Mouse (Mus musculus): ENCODE measurements at regions not wholly inside any gene's neighbourhood (a gene's known extent, or its start where the extent isn't known, plus 50 kb on each side); places are given as distances from the start of the nearest gene placed in this dataset.

- H3K27ac ChIP-seq (replicated peaks), result no peak overlapping the region
- H3K4me3 ChIP-seq, result no peak overlapping the region
- H3K9me3 ChIP-seq (replicated peaks), result no peaks in the 10 kb centered on the region
- no peaks in the 10 kb centered on the region for H3K4me1 ChIP-seq
- no peaks in the 10 kb centered on the region for H3K27me3 ChIP-seq (ENCODE audit: low read depth, poor library complexity, severe bottlenecking)
- no peak for DNase-seq (ENCODE audit: low spot score)
- 74% methylated on average over 1 of the region's 1 CpGs for WGBS
- no peaks in the 10 kb centered on the region for H3K36me3 ChIP-seq
Observed at GRCm38 (mm10) chr3:70384235-70384634, 376.8 kb downstream of the Otol1 start.

- H3K9me3 ChIP-seq (replicated peaks), result no peaks in the 10 kb centered on the region
- H3K4me3 ChIP-seq, result no peak overlapping the region
- H3K4me1 ChIP-seq, result no peaks in the 10 kb centered on the region
- no peaks in the 10 kb centered on the region for H3K27me3 ChIP-seq (ENCODE audit: low read depth, poor library complexity, severe bottlenecking)
- no peak for DNase-seq (ENCODE audit: low spot score)
- 84% methylated on average over 4 of the region's 4 CpGs for WGBS
- H3K36me3 ChIP-seq, result no peaks in the 10 kb centered on the region
- H3K27ac ChIP-seq (replicated peaks), result no peak overlapping the region
Observed at GRCm38 (mm10) chr3:70385961-70386360, 378.5 kb downstream of the Otol1 start.

DNA sequence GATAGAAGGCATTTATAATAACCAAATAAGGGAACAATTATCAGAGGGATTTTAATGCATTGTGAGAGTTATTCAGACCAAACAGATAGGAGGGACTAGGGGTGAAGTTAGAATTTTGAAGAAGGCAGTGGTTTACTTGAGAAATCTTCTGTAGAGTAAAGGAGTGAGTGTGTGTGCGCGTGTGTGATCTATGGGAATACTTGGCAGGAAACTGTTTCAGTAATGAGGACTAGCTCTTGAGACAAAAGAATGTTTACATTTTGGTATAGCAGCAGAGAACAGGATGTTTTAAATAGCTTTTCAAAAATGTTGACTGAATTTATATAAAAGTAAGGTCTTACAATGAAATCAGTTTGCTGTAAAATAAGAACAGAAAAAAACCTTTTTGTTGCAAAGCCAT lies 393.8 kb downstream of the Otol1 start:
- Histone ChIP-seq H3K4me1 (no peaks in the 10 kb centered on the region), H3K27ac (replicated peaks) (no peak overlapping the region), H3K9me3 (replicated peaks) (no peaks in the 10 kb centered on the region), H3K4me3 (no peak overlapping the region), H3K36me3 (no peaks in the 10 kb centered on the region), H3K27me3 (ENCODE audit: low read depth, poor library complexity, severe bottlenecking) (no peaks in the 10 kb centered on the region)
- DNase-seq (ENCODE audit: low spot score), result no peak
- 93% methylated on average over 2 of the region's 2 CpGs for WGBS

- Histone ChIP-seq H3K9me3 (replicated peaks) (no peaks in the 10 kb centered on the region), H3K36me3 (no peaks in the 10 kb centered on the region), H3K27ac (replicated peaks) (no peak overlapping the region), H3K4me3 (no peak overlapping the region), H3K4me1 (no peaks in the 10 kb centered on the region), H3K27me3 (ENCODE audit: low read depth, poor library complexity, severe bottlenecking) (no peaks in the 10 kb centered on the region)
- DNase-seq (ENCODE audit: low spot score), result no peak
- WGBS, result 88% methylated on average over 1 of the region's 1 CpGs
Observed at GRCm38 (mm10) chr3:70406571-70406970, 399.2 kb downstream of the Otol1 start.

- Histone ChIP-seq H3K27ac (replicated peaks) (no peak overlapping the region), H3K27me3 (ENCODE audit: low read depth, poor library complexity, severe bottlenecking) (no peaks in the 10 kb centered on the region), H3K4me3 (no peak overlapping the region), H3K36me3 (no peaks in the 10 kb centered on the region), H3K4me1 (no peaks in the 10 kb centered on the region), H3K9me3 (replicated peaks) (no peaks in the 10 kb centered on the region)
- 79% methylated on average over 4 of the region's 4 CpGs for WGBS
- no peak for DNase-seq (ENCODE audit: low spot score)
Observed at GRCm38 (mm10) chr3:70418273-70418672, 410.9 kb downstream of the Otol1 start.

DNA sequence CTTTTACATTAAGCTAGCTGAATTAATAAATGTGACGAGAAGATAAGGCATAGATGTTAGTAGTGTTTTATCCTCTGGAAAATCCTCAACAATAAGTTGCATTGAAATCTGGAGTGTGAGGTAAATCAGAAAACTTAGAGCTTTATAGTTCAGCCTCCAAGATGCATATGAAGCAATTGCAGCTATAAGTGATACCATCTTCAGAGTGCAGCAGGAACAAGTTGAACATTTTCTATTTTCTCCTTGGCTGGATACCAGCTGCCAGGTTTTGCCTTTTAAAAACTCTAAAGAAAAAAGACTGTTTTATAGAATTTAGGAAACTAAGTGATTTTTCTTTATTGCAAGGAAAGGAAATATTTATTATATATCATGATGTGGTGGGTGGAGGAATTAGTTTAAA lies 414.6 kb downstream of the Otol1 start:
- no peak overlapping the region for H3K27ac ChIP-seq (replicated peaks)
- no peaks in the 10 kb centered on the region for H3K4me1 ChIP-seq
- H3K36me3 ChIP-seq, result no peaks in the 10 kb centered on the region
- no peak overlapping the region for H3K4me3 ChIP-seq
- H3K27me3 ChIP-seq (ENCODE audit: low read depth, poor library complexity, severe bottlenecking), result no peaks in the 10 kb centered on the region
- no peak for DNase-seq (ENCODE audit: low spot score)
- H3K9me3 ChIP-seq (replicated peaks), result no peaks in the 10 kb centered on the region
- 85% methylated on average over 1 of the region's 1 CpGs for WGBS

GRCm38 (mm10) chr3:70422669-70423068 lies 415.3 kb downstream of the Otol1 start:
- no peaks in the 10 kb centered on the region for H3K27me3 ChIP-seq (ENCODE audit: low read depth, poor library complexity, severe bottlenecking)
- H3K4me3 ChIP-seq, result no peak overlapping the region
- DNase-seq (ENCODE audit: low spot score), result no peak
- H3K9me3 ChIP-seq (replicated peaks), result no peaks in the 10 kb centered on the region
- H3K36me3 ChIP-seq, result no peaks in the 10 kb centered on the region
- no peaks in the 10 kb centered on the region for H3K4me1 ChIP-seq
- no peak overlapping the region for H3K27ac ChIP-seq (replicated peaks)
- WGBS, result 86% methylated on average over 3 of the region's 3 CpGs

DNA sequence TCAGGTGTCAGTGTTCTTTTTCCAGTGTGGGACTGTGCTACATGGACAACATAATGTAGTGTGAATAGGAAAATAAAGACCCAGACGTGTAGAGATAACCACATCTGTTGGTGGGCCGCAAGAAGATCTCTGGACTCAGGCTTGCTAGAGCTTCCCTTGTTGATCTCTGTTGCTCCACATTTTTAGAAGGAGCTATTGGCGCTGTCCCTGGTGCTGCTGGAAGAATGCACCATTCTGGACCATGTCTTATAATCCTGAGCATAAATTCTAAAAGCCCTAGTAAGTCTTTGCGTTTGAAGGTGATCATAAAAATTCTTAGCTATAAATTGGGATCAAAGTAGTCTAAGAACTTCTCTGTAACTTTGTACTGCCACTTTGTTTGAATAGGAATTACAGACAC lies 429.3 kb downstream of the Otol1 start:
- H3K27me3 ChIP-seq (ENCODE audit: low read depth, poor library complexity, severe bottlenecking), result no peaks in the 10 kb centered on the region
- no peak for DNase-seq (ENCODE audit: low spot score)
- H3K4me1 ChIP-seq, result no peaks in the 10 kb centered on the region
- no peak overlapping the region for H3K27ac ChIP-seq (replicated peaks)
- 80% methylated on average over 4 of the region's 4 CpGs for WGBS
- H3K4me3 ChIP-seq, result no peak overlapping the region
- H3K36me3 ChIP-seq, result no peaks in the 10 kb centered on the region
- H3K9me3 ChIP-seq (replicated peaks), result no peaks in the 10 kb centered on the region

GRCm38 (mm10) chr3:70457181-70457847 lies 449.9 kb downstream of the Otol1 start:
- H3K4me3 ChIP-seq, result no peak overlapping the region
- WGBS, result 67% methylated on average over 2 of the region's 2 CpGs
- DNase-seq (ENCODE audit: low spot score), result no peak

GRCm38 (mm10) chr3:70460811-70461210 lies 453.4 kb downstream of the Otol1 start:
- no peaks in the 10 kb centered on the region for H3K27me3 ChIP-seq (ENCODE audit: low read depth, poor library complexity, severe bottlenecking)
- H3K9me3 ChIP-seq (replicated peaks), result no peaks in the 10 kb centered on the region
- H3K36me3 ChIP-seq, result no peaks in the 10 kb centered on the region
- no peaks in the 10 kb centered on the region for H3K4me1 ChIP-seq
- H3K4me3 ChIP-seq, result no peak overlapping the region
- no peak overlapping the region for H3K27ac ChIP-seq (replicated peaks)
- 70% methylated on average over 2 of the region's 2 CpGs for WGBS
- DNase-seq (ENCODE audit: low spot score), result no peak

More at GRCm38 (mm10) chr3:70457181-70457847, 449.9 kb downstream of the Otol1 start:
- no peaks in the 10 kb centered on the region for H3K27me3 ChIP-seq (ENCODE audit: low read depth, poor library complexity, severe bottlenecking)
- no peaks in the 10 kb centered on the region for H3K4me1 ChIP-seq
- no peak overlapping the region for H3K27ac ChIP-seq (replicated peaks)
- no peaks in the 10 kb centered on the region for H3K36me3 ChIP-seq
- H3K9me3 ChIP-seq (replicated peaks), result no peaks in the 10 kb centered on the region

- no peak for DNase-seq (ENCODE audit: low spot score)
- Histone ChIP-seq H3K27ac (replicated peaks) (no peak overlapping the region), H3K4me1 (no peaks in the 10 kb centered on the region), H3K9me3 (replicated peaks) (no peaks in the 10 kb centered on the region), H3K4me3 (no peak overlapping the region), H3K27me3 (ENCODE audit: low read depth, poor library complexity, severe bottlenecking) (no peaks in the 10 kb centered on the region), H3K36me3 (no peaks in the 10 kb centered on the region)
Observed at GRCm38 (mm10) chr3:70463221-70463620, 455.8 kb downstream of the Otol1 start.

- DNase-seq (ENCODE audit: low spot score), result no peak
Observed at GRCm38 (mm10) chr3:70482521-70482920, 475.1 kb downstream of the Otol1 start.

GRCm38 (mm10) chr3:70483066-70483743 lies 475.8 kb downstream of the Otol1 start:
- H3K9me3 ChIP-seq (replicated peaks), result no peaks in the 10 kb centered on the region
- no peak for DNase-seq (ENCODE audit: low spot score)
- no peak overlapping the region for H3K27ac ChIP-seq (replicated peaks)
- no peak overlapping the region for H3K4me3 ChIP-seq
- H3K36me3 ChIP-seq, result no peaks in the 10 kb centered on the region
- WGBS, result 71% methylated on average over 5 of the region's 5 CpGs
- H3K4me1 ChIP-seq, result no peaks in the 10 kb centered on the region
- no peaks in the 10 kb centered on the region for H3K27me3 ChIP-seq (ENCODE audit: low read depth, poor library complexity, severe bottlenecking)

More at GRCm38 (mm10) chr3:70482521-70482920, 475.1 kb downstream of the Otol1 start:
- H3K27me3 ChIP-seq (ENCODE audit: low read depth, poor library complexity, severe bottlenecking), result no peaks in the 10 kb centered on the region
- H3K4me1 ChIP-seq, result no peaks in the 10 kb centered on the region
- H3K4me3 ChIP-seq, result no peak overlapping the region
- H3K36me3 ChIP-seq, result no peaks in the 10 kb centered on the region
- no peaks in the 10 kb centered on the region for H3K9me3 ChIP-seq (replicated peaks)
- 67% methylated on average over 9 of the region's 9 CpGs for WGBS
- H3K27ac ChIP-seq (replicated peaks), result no peak overlapping the region

Data from midbrain, embryonic 10.5 days (tissue).